Mouse (Mus musculus) CD4-positive naive resting alpha-beta T cell, adult 76 days (primary cell): ENCODE results near the gene Prkar1a. TPM values are rescaled to one million over a fixed set of nuclear protein-coding genes. Genes with fewer than 3 reads are reported as not detected.

Experiments used
- total RNA-seq: library from RNA; stranded (reverse); gene quantifications from one replicate; pipeline ENCODE4 v1.2.4, GENCODE M21; 2023

The Prkar1a gene
- 346 TPM for total RNA-seq

DNA sequence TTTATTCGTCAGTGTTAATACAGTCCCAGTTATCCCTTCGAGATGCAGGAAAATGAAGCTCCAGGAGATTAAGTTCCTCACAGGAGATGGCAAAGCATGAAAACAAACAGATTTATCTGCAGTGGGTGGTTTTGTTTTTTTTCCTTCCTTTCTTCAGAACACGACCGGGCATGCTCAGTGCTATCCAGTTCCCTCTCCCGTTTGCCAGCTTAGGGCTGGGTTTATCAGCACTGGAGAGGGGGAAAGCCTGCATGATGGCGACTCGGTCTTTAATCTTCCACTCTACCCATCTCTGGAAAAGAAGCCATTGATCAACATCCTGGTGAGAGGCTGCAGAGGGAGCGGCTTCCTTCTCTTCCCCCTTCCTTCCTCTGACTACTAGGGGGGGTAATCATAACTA is at the start of gene Prkar1a:
Gene Prkar1a, plus strand, starts transcription at position 200 of the 400 bp plus-strand sequence.

DNA sequence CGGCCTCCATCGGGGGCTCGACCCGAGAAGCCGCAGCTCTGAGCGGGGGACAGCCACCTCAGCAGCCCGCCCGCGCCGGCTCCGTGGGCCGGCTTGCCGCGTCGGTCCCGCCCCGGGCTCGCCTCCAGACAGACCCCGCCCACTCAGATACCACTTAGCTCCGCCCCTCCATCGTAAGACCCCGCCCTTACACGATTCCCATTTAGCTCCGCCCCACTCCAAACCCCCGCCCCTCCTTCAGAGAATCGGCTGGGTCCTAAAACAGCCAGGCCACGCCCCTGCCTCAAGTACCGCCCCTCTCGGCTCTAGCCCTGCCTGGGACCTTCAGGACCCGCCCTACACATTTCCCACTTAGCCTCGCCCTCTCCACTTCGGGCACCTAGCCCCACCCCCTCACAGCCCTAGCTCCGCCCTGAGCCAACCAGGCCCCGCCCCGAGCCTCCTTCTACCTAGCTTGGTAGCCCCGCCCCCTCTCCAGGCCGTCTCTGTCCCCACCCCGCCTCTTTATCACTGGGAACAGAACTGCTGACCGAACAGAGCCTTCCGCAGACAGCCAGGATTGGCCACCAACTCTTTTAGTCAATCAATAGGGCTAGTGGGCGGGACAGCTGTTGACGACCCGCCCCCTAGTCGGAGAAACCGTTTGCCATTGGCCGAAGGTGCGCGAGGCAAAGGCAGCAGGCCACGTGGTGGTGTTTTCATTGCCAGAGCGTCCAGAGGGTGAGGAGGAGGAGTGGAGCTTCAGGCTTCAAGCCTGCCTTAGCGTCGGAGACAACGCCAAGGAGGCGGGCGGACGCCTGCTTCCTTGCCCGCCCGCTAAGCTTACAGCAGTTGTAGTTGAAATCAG is 37.7 kb upstream of the Prkar1a start, which contains the start of gene Wipi1:
Gene Wipi1, minus strand, starts transcription at position 665 of the 847 bp plus-strand sequence.

Other genes with a start within 250 kb of the Prkar1a start
- gene 9930022D16Rik, start 235.5 kb upstream of the Prkar1a start, total RNA-seq, result 1.5 TPM
- 48.5 TPM for gene Amz2, start 223.5 kb upstream of the Prkar1a start, total RNA-seq
- 3.9 TPM for gene Arsg, start 176.0 kb upstream of the Prkar1a start, total RNA-seq
- 32.4 TPM for gene Slc16a6, start 175.8 kb upstream of the Prkar1a start, total RNA-seq
- 1.3 TPM for gene Wipi1, start 37.4 kb upstream of the Prkar1a start, total RNA-seq
- gene Fam20a, start 72.9 kb downstream of the Prkar1a start, total RNA-seq, result not detected
- not detected for gene 1700012B07Rik, start 178.6 kb downstream of the Prkar1a start, total RNA-seq